Mouse (Mus musculus): ENCODE results near the gene Slc25a1. TPM values are rescaled to one million over a fixed set of nuclear protein-coding genes. Genes with fewer than 3 reads are reported as not detected.

Slc25a1 gene
- polyA plus RNA-seq, 1 experiment from 2014 or later: 93.4 TPM

GRCm38 (mm10) chr16:17890342-17890727, 37.7 kb downstream of the Slc25a1 start:
- no peaks in the 10 kb centered on the region for H3K27me3 ChIP-seq (ENCODE audit: control insufficient read depth, insufficient read depth, low read length)
- H3K27ac ChIP-seq (ENCODE audit: low read length): no peak overlapping the region
- H3K36me3 ChIP-seq (ENCODE audit: control insufficient read depth, insufficient read depth, low read length): no peaks in the 10 kb centered on the region
- peak overlapping the region; percentile 81 for H3K4me2 ChIP-seq (replicated peaks; ENCODE audit: low read depth, low read length)
- peaks cover 12% of the 10 kb centered on the region for H3K4me1 ChIP-seq (ENCODE audit: control insufficient read depth, insufficient read depth, low read length)
- no peak for ATAC-seq (ENCODE audit: insufficient number of reproducible peaks, insufficient read depth, low FRiP score, low read depth)
- no peaks in the 10 kb centered on the region for H3K9me3 ChIP-seq (ENCODE audit: control insufficient read depth, low read depth, low read length)
- WGBS: 40% methylated on average over 2 of the region's 2 CpGs
- H3K9ac ChIP-seq (replicated peaks; ENCODE audit: low read depth, low read length): peak overlapping the region; percentile 94; the same call in 1 of the 2 replicates
- peak overlapping the region; percentile 98 for H3K4me3 ChIP-seq (ENCODE audit: low read depth, low read length)

GRCm38 (mm10) chr16:17889689-17890341, 38.2 kb downstream of the Slc25a1 start:
- Histone ChIP-seq H3K4me3 (ENCODE audit: low read depth, low read length) (peak overlapping the region; percentile 98; the same call in 1 of the 2 replicates), H3K36me3 (ENCODE audit: control insufficient read depth, insufficient read depth, low read length) (no peaks in the 10 kb centered on the region), H3K4me1 (ENCODE audit: control insufficient read depth, insufficient read depth, low read length) (peaks cover 12% of the 10 kb centered on the region), H3K27me3 (ENCODE audit: control insufficient read depth, insufficient read depth, low read length) (no peaks in the 10 kb centered on the region), H3K9me3 (ENCODE audit: control insufficient read depth, low read depth, low read length) (no peaks in the 10 kb centered on the region), H3K27ac (ENCODE audit: low read length) (no peak overlapping the region), H3K9ac (replicated peaks; ENCODE audit: low read depth, low read length) (0 out of 2 replicates have a peak overlapping the region, but pooled peaks have one; percentile 94), H3K4me2 (replicated peaks; ENCODE audit: low read depth, low read length) (peak overlapping the region; percentile 81)
- WGBS: 87% methylated on average over 6 of the region's 6 CpGs
- no peak for ATAC-seq (ENCODE audit: insufficient number of reproducible peaks, insufficient read depth, low FRiP score, low read depth)

- H3K4me2 ChIP-seq (replicated peaks; ENCODE audit: low read depth, low read length): no peak overlapping the region
- no peak overlapping the region for H3K4me3 ChIP-seq (ENCODE audit: low read depth, low read length)
- H3K9me3 ChIP-seq (ENCODE audit: control insufficient read depth, low read depth, low read length): no peaks in the 10 kb centered on the region
- no peaks in the 10 kb centered on the region for H3K4me1 ChIP-seq (ENCODE audit: control insufficient read depth, insufficient read depth, low read length)
- no peaks in the 10 kb centered on the region for H3K27me3 ChIP-seq (ENCODE audit: control insufficient read depth, insufficient read depth, low read length)
- no peaks in the 10 kb centered on the region; the same call in 1 of the 2 replicates for H3K36me3 ChIP-seq (ENCODE audit: control insufficient read depth, insufficient read depth, low read length)
- no peak for ATAC-seq (ENCODE audit: insufficient number of reproducible peaks, insufficient read depth, low FRiP score, low read depth)
- WGBS: 68% methylated on average over 6 of the region's 6 CpGs
- H3K27ac ChIP-seq (ENCODE audit: low read length): no peak overlapping the region
- H3K9ac ChIP-seq (replicated peaks; ENCODE audit: low read depth, low read length): no peak overlapping the region
Observed at GRCm38 (mm10) chr16:17884116-17884515, 43.9 kb downstream of the Slc25a1 start.

GRCm38 (mm10) chr16:17882196-17882595, 45.8 kb downstream of the Slc25a1 start:
- Histone ChIP-seq H3K4me3 (ENCODE audit: low read depth, low read length) (no peak overlapping the region), H3K9ac (replicated peaks; ENCODE audit: low read depth, low read length) (no peak overlapping the region), H3K27ac (ENCODE audit: low read length) (0 out of 2 replicates have a peak overlapping the region, but pooled peaks have one; percentile 23), H3K36me3 (ENCODE audit: control insufficient read depth, insufficient read depth, low read length) (no peaks in the 10 kb centered on the region; the same call in 1 of the 2 replicates), H3K4me1 (ENCODE audit: control insufficient read depth, insufficient read depth, low read length) (no peaks in the 10 kb centered on the region), H3K9me3 (ENCODE audit: control insufficient read depth, low read depth, low read length) (no peaks in the 10 kb centered on the region), H3K4me2 (replicated peaks; ENCODE audit: low read depth, low read length) (no peak overlapping the region), H3K27me3 (ENCODE audit: control insufficient read depth, insufficient read depth, low read length) (no peaks in the 10 kb centered on the region)
- no peak for ATAC-seq (ENCODE audit: insufficient number of reproducible peaks, insufficient read depth, low FRiP score, low read depth)

- H3K4me3 ChIP-seq (ENCODE audit: low read depth, low read length): no peak overlapping the region
- no peaks in the 10 kb centered on the region for H3K27me3 ChIP-seq (ENCODE audit: control insufficient read depth, insufficient read depth, low read length)
- H3K27ac ChIP-seq (ENCODE audit: low read length): no peak overlapping the region
- H3K36me3 ChIP-seq (ENCODE audit: control insufficient read depth, insufficient read depth, low read length): no peaks in the 10 kb centered on the region; the same call in 1 of the 2 replicates
- H3K9ac ChIP-seq (replicated peaks; ENCODE audit: low read depth, low read length): no peak overlapping the region
- H3K9me3 ChIP-seq (ENCODE audit: control insufficient read depth, low read depth, low read length): no peaks in the 10 kb centered on the region
- 81% methylated on average over 4 of the region's 4 CpGs for WGBS
- H3K4me2 ChIP-seq (replicated peaks; ENCODE audit: low read depth, low read length): no peak overlapping the region
- no peak for ATAC-seq (ENCODE audit: insufficient number of reproducible peaks, insufficient read depth, low FRiP score, low read depth)
- H3K4me1 ChIP-seq (ENCODE audit: control insufficient read depth, insufficient read depth, low read length): no peaks in the 10 kb centered on the region
Observed at GRCm38 (mm10) chr16:17879571-17879970, 48.4 kb downstream of the Slc25a1 start.

GRCm38 (mm10) chr16:17876096-17876495, 51.9 kb downstream of the Slc25a1 start:
- Histone ChIP-seq H3K27me3 (ENCODE audit: control insufficient read depth, insufficient read depth, low read length) (no peaks in the 10 kb centered on the region), H3K4me2 (replicated peaks; ENCODE audit: low read depth, low read length) (no peak overlapping the region), H3K9ac (replicated peaks; ENCODE audit: low read depth, low read length) (no peak overlapping the region), H3K4me1 (ENCODE audit: control insufficient read depth, insufficient read depth, low read length) (no peaks in the 10 kb centered on the region), H3K27ac (ENCODE audit: low read length) (no peak overlapping the region), H3K4me3 (ENCODE audit: low read depth, low read length) (no peak overlapping the region), H3K36me3 (ENCODE audit: control insufficient read depth, insufficient read depth, low read length) (peaks cover 15% of the 10 kb centered on the region), H3K9me3 (ENCODE audit: control insufficient read depth, low read depth, low read length) (no peaks in the 10 kb centered on the region)
- ATAC-seq (ENCODE audit: insufficient number of reproducible peaks, insufficient read depth, low FRiP score, low read depth): no peak
- 97% methylated on average over 1 of the region's 1 CpGs for WGBS

Other genes with a start within 250 kb of the Slc25a1 start
- gene Med15, start 195.3 kb downstream of the Slc25a1 start, polyA plus RNA-seq (2014; fragmentation: Nextera tagmentation; extraction: Ambion mirVana): 45.8 and 47.5 TPM in 2 replicates
- gene Klhl22, start 168.6 kb downstream of the Slc25a1 start, polyA plus RNA-seq (2014; fragmentation: Nextera tagmentation; extraction: Ambion mirVana): 69.8 and 76.6 TPM in 2 replicates
- gene Scarf2, start 130.9 kb downstream of the Slc25a1 start, polyA plus RNA-seq (2014; fragmentation: Nextera tagmentation; extraction: Ambion mirVana): 17.8 and 23.3 TPM in 2 replicates
- gene B830017H08Rik, start 95.1 kb downstream of the Slc25a1 start, polyA plus RNA-seq (2014; fragmentation: Nextera tagmentation; extraction: Ambion mirVana): not detected in 2 replicates
- gene Car15, start 89.9 kb downstream of the Slc25a1 start, polyA plus RNA-seq (2014; fragmentation: Nextera tagmentation; extraction: Ambion mirVana): 2.4 and 3.4 TPM in 2 replicates
- gene Gm20518, start 36.5 kb downstream of the Slc25a1 start, polyA plus RNA-seq (2014; fragmentation: Nextera tagmentation; extraction: Ambion mirVana): 0.13 and 0.41 TPM in 2 replicates
- gene Tssk1, start 34.0 kb downstream of the Slc25a1 start, polyA plus RNA-seq (2014; fragmentation: Nextera tagmentation; extraction: Ambion mirVana): 0.08 and 0.09 TPM in 2 replicates
- gene Dgcr2, start 29.7 kb downstream of the Slc25a1 start, polyA plus RNA-seq (2014; fragmentation: Nextera tagmentation; extraction: Ambion mirVana): 92.8 and 93.9 TPM in 2 replicates
- not detected in 2 replicates for gene Tssk2, start 29.6 kb downstream of the Slc25a1 start, polyA plus RNA-seq (2014; fragmentation: Nextera tagmentation; extraction: Ambion mirVana)
- 36.0 and 38.1 TPM in 2 replicates for gene Ess2, start 16.9 kb downstream of the Slc25a1 start, polyA plus RNA-seq (2014; fragmentation: Nextera tagmentation; extraction: Ambion mirVana)
- gene Gsc2, start 13.2 kb downstream of the Slc25a1 start, polyA plus RNA-seq (2014; fragmentation: Nextera tagmentation; extraction: Ambion mirVana): not detected in 2 replicates
- gene Vpreb2, start 52.2 kb upstream of the Slc25a1 start, polyA plus RNA-seq (2014; fragmentation: Nextera tagmentation; extraction: Ambion mirVana): not detected in 2 replicates
- 81.1 and 94.1 TPM in 2 replicates for gene Dgcr6, start 124.6 kb upstream of the Slc25a1 start, polyA plus RNA-seq (2014; fragmentation: Nextera tagmentation; extraction: Ambion mirVana)
- 12.3 and 15.2 TPM in 2 replicates for gene Prodh, start 162.0 kb upstream of the Slc25a1 start, polyA plus RNA-seq (2014; fragmentation: Nextera tagmentation; extraction: Ambion mirVana)
- gene Rtn4r, start 199.4 kb upstream of the Slc25a1 start, polyA plus RNA-seq (2014; fragmentation: Nextera tagmentation; extraction: Ambion mirVana): 2.1 and 3.6 TPM in 2 replicates